Mouse (Mus musculus) thymus, postnatal 4 days (tissue): ENCODE measurements around the gene Sfmbt1.
A peak's percentile ranks its signal among the peaks of the same experiment; 100 is the strongest.

ENCODE experiments used
- DNase-seq: peaks from one replicate; pipeline ENCODE4 v3.0.0; 2021

Gene Sfmbt1

DNA sequence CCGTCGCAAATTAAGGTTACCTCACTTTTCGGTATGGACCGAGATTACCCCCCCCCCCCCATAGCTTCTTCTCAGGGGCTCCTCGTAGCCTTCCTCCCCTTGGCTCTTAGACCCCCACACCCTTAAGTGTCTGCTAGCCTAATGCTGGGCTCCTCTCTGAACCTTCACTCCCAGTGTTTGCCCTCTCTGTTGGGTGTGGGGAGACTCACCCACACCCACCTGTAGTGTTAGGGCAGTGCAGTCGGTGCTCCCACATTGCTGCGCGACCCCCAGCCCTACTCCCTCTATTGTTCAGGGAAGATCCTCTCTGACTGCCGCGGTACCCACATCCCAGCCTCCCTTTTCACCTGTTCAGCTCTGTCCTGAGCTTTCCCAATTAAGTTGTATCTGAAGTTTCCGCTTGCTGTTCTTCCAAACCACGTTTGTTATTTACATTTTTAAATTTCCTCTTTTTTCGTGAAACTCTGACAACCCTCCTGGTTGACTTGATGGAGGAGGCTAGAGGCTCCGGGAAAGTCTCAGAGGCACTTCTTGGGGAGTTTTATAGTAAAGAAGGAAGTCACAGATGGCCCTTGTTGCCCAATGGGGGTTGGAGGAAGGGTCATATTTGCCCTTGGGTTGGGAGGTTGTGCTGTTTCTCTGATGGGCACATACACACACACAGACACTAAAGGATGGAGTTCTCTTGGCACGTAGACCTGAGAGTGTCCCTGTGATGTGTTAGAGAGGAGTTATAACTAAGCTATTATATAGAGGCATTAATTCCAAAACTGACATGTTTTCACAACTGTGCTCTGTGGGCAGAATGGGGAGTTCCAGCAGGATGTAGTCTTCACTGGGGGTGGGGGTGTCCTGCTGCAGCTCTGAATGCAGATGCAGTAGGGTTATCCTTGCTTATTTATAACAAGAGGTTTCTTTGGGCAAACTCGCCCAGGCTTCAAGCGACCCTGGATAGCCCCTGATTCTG lies 111.8 kb downstream of the Sfmbt1 start:
- DNase-seq: peak; percentile 34

DNA sequence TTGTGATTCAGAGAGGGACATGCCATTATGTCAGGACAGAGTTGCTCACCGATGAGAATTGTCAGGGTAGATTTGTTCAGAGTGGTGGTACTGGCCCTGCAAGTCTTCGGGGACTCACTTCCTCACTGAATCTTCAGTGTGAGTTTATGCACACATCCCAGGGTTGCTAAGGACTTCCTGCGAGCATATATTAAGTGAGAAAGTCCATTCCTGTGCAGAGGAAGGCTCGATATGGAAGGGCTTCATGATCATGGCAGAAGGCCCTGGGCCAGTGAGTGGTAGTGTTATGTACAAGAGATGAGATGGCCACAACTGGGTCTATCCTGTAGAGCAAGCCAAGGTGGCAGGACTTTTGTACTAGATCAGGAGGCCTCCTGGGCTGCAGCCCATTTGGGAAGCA lies 112.8 kb downstream of the Sfmbt1 start:
- no peak for DNase-seq

DNA sequence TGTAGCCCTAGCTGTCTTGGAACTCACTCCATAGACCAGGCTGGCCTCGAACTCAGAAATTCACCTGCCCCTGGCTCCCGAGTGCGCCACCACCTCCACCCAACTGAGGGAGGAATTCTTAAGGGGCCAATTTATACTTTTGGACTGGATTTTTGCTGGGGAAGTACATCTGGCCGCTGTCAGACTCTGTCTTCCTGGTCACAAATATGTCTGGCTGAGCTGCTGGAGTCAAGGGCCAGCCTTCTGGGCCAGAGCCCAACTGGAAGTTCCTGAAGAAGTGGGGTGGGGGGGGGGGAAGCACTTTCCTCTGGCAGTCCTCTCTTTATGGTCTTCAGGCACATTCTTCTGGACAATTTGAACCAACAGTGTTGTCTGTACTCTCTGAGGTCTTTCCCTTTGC lies 113.4 kb downstream of the Sfmbt1 start:
- no peak for DNase-seq

DNA sequence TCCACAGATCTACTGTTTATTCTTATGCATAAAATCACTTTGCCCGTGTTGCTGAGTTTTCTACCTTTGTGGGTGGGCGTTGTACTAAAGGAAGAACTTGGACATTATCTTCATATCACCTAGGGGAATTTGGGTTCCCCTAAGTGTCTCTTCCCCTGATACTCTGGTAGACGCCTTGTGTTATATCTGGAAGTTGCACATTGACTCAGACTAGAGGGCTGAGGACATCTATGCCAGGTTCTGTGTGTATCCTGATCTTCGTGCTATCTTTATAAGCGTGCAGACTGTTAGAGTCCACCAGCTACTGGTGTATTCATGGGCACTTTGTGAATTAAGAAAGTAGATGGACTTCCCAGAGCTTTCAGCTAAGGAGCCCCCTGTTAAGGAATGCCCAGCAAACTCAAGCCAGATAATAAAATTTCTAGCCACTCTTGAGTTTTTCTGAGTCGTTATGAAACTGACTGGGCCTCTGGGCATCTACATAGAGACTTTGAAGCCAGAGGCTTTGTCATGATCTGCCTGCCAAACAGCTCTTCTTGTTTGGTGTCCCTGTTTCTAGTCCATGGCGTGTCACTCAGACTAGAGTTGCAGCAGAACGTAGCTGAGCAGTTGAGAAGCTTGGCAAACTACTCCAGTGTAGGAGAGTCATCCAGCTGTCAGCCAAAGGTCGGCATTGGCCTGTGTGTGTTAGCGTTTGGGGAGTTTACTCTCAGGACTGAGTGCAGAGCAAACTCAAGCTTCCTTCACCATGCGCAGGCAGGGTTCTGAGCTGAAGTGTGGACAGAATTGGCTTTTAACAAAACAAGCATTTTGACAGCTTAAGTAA lies 114.2 kb downstream of the Sfmbt1 start:
- no peak for DNase-seq

DNA sequence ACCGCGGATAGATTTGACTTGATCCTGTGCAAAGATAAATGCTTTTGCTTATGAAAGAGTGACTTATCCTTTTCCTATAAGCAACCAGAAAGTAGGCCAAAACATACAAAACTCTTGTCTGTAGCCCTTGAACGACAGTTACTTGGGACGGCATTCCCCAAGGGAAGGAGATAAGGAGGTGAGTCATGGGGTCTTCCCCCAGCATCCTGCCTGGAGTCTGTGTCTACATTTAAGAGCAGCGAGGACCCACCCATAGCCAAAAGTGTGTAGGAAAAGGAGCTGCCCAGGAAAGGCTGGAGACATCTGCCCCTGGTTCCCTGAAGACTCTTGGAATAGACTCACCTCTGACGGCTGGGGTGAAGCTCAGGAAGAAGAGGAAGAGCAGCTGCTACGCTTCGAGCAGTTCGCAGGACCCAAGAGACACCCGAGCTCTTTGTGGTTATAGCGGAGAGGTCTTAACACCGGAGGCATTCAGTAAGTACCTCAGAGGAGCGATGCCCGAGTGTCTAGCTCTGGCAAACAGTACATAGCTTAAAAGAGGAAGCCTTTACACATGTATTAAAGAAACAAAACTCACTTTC lies 122.9 kb downstream of the Sfmbt1 start:
- DNase-seq: no peak

DNA sequence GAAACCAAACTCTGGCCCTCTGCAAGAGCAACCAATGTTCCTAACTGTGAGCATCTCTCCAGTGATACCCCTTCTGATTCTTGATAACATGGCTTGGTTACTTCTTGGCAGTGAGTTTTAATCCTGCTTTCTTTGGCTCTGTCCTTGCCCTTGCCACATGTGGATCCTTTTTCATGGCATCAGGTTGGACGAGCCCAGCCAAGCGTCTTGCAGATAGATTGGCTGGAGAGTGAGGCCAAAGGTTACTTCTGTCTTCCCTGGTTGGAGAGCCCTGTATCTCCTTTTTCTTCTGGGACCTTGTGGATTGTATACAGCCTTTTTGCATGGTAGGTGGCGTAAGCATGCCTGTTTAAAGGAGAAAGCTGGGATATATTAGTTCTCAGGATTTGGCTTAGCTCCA lies 129.1 kb downstream of the Sfmbt1 start:
- no peak for DNase-seq

DNA sequence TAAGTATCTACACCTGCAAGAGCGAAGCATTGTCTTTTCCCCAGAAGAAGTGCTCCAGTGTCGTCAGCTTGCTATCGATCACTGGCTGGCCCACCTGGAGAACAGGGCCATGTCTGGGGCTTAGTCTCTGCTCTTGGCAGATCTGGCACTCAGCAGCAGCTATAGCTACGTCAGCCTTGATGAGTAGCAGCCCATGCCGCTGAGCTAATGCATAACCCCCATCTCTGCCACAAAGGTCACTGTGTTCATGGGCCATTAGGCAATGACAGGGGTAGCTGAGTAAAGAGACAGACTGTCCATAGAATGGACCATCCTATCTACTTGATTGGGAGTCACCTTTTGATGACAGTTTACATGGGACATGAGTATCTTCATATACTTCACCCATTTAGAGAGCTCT lies 135.9 kb downstream of the Sfmbt1 start:
- no peak for DNase-seq

DNA sequence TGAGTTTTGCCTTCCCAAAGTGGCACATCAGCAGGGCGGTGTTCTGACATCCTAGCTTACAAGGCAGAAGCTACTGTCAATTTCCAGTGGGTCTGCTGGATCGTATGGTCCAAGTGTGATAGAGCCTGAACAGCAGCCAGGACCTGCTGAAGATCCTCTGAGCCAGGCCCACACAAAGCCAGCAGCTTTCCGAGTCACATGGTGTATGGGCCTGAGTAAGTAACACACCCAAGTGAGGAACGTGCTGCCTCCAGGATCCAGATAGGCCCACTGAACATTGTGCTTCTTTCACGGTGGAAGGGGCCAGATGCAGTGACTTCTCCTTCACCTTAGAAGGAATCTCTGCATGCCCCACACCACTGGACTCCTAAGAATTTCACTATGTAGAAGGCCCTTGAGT lies 137.7 kb downstream of the Sfmbt1 start:
- no peak for DNase-seq

DNA sequence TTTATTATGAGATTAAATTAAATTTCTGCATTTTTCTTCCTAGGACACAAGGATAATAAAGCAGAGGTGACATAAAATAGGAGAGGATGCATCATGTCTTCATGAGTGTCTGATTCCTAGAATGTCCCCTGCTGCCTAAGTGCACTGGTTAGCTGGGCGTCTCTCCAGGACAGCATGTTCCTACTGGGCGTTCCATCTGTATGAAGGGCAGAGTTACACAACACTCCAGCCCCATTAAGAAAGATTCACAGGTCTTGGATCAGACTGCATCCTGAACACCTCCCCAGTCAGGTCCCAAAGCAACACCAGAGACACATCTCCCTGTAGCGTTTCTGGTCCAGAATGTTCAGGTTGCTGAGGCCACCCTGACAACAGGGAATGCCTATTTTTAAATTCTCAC lies 140.7 kb downstream of the Sfmbt1 start:
- DNase-seq: no peak

DNA sequence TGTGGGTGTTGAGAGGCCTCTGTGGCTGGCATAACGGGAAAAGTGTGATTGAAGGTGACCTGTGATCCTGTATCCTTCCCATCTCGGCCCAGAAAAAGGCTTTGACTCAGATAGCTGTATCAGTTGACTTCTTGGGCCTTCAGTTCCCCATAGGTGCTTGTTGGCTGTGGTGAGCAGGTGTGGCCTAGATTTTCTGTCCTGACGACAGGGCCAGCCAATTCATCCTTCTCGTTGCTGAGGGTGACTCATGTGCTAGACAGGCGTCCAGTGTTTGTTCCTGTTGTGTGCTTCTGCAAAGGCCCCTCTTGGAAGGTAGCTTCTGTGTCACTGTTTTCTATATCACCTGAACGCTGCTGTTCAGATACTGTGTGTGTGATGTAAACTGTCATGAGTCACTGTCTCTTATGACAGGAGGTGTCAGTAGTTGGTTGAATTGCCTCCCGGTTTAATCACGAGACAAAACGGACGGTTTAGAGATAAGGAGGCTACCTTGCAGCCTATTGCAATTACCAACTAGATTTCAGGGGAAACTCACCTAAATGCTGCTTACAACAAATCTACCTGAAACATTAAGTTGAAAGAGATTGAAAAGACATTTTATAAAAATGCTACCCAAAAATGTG lies 142.3 kb downstream of the Sfmbt1 start:
- DNase-seq: no peak

DNA sequence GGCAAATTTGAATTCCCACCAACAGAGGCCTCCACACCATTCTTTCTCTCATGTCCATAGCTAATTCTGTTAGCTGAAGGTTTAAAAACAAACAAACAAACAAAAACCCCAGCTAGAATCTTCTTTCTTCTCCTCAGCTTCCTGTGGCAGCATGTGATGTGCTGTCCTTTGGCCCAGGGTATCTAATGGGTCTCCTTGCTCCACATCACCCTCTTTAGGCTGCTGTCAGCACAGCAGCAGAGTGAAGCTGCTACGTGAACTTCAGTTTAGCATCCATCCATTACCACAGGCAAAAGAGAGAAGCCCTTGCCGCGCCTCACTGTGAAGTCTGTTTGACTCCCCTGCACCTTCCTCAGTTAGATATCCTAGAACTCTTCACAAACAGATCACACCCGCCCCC lies 143.3 kb downstream of the Sfmbt1 start:
- peak; percentile 40 for DNase-seq

DNA sequence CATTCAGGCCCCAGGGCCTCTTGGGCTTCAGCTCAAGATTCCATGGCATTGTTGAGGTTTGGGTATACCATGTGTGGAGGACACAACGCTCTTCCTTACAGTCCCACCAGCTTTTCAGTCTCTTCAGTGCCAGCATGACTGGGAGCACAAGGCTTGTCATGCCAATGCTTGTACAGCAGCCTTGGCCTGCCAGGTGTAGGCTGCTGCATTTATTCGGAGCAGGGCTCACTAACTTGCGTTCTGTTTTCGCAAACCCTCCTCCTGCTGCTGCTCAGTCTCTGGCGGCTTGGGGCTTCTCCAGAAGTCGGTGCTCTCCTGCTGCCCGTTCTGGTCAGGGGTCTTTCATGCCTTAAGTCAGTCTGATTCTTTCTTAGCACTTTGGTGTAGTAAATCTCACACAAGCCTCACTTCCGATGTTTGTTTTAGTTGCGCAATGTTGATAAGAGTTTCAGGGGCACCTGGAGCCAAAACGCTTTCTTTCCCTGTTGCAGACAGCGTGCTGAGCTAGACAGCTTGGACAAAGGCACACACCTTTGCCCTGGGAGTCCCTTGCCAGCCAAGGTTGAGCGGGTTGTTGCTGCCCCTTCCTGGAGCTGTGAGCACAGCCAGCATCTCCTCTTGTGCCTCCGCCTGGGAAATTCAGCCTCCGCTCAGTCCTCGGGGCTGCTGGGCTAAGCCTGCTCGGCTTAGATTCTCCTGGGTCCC lies 146.9 kb downstream of the Sfmbt1 start:
- no peak for DNase-seq

DNA sequence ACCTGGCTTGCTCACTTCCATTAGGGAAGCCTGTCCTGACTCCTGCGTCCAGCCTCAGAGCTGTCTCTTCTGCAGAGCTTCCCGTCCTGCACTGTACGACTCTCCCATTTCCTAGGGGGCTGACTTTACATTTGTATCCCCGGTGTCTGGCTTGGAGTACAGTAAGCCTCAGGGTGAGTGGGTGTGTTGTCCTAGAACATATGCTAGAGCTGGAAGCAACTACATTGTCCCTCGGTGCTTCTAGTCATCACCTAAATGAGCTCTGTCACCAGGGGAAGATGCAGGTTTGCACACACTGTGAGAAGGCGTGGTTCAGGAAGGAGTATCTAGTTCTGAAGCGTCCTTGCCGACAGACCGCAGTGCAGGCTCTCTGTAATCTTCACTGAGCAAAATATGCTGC lies 147.7 kb downstream of the Sfmbt1 start:
- DNase-seq: no peak

DNA sequence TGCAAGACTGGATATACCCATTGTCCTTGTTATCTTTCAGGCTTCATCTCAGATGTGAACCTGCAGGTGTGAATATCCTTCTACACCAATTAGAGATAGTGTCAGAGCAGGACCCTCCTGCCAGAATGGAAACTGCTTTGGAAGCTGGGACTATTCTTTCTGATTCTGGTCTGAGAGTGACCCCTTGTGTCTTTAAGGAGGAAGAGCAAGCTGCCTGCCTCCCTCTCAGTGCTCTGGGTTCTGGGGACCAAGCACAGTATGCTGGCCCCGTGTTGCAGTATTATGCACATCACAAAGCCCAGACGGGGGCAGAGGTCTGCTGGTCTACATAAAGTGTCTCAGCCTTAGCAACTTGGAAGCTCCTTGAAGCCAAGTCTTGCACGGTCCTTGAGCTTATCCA lies 150.7 kb downstream of the Sfmbt1 start:
- no peak for DNase-seq

DNA sequence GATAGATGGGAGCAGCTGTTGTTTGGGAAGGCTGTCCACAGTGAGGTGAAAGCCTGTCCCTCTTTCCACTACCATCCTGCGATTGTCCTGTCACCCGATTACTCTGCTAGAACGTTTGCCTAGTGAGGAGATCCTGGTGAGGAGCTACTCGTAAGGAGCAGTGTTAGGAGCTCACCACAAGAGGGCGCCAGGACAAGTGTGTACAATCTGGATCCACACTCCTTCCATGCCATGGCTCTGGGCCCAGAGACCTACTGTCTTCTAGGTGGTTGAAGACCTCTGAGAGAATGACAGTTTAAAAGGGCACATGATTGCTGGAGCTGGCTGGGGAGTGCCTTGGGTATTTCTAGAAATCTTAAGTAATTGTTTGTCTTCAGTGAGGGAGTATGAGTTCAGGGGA lies 152.4 kb downstream of the Sfmbt1 start:
- DNase-seq: peak; percentile 83

DNA sequence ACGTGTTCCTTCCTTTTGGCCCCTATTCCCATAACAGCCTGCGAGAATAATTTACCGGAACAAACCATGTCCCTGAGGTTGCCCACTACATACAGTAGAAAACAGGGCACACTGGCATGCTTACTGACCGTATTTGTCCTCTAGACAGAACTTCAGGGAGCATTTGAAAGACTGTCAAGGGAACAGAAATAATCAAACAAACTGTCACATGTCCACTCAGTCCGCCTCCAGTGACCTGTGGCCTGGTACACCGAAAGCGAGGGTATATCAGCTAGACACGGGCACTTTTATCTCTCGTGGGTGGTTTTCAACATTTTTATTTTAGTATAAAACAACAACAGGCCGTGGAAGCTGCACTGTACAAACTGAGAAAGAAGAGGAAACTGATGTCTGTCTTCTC lies 154.2 kb downstream of the Sfmbt1 start:
- DNase-seq: no peak

DNA sequence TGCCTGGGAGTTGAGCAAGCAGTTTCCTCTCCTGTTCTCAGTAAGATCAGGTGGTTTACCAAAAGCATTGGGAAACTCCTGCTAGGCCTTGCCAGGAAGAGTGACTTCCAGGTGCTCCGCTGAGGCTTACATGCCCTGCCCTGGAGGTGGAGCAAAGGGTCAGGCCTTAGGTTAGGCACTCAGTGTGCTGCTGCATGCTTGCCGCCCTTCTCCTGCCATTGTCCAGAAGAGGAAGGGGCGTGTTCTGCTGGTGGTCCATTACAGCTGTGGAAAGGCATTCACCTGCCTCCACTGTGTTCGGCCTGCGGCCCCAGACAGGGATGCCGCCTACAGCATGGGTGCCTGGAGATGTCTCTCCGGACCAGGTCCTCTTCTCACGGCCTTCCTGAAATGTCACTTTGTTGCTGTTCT lies 154.7 kb downstream of the Sfmbt1 start:
- no peak for DNase-seq

DNA sequence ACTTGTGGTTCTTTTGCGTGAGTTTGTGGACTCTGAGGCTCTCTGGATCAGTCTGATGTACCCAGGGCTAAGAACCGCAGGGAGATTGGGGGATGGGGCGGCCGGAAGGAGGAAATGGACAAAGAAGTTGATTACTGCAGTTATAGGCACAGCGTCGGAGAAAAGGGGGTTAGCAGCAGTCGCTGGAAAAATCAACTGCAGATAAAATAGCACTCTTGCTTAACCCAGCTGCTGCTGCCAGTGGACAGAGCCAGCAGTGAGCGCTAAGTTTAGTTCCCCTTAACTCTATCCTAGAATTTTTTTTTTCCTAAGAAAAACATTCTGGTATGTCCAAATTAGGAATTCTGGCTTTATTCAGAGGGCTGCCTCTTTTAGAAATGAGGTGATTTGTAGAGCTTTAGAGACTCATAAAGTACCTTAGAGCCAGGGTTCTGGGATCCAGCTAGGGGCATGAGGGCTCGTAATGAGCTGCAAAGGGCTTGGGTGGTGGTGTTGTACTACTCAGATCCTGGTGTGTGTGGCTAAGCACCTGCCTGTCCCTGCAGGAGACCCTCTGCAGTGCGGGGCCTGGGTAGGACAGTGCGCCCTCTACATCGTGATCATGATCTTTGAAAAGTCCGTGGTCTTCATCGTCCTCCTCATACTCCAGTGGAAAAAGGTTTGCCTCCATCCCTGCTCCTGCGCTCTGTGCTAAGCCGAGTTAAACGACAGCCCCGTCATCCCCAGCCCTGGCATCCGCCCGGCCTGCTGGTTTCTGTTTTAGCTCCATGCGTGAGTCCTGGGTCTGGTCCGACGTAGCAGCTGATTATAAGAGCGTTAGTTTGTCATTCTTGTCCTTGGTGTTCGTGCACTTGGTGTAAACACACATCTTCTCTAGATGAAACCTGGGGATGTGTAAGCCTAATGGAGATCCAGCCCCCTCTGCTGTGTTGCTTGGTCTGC lies 155.8 kb downstream of the Sfmbt1 start:
- no peak for DNase-seq
